Mouse (Mus musculus) heart, adult 2 months (tissue): ENCODE measurements around the gene Gm17654.
"Not testable (repeated sequence)": the region's sequence is repeated elsewhere in the genome, so short reads cannot be mapped to it uniquely, and the experiment has no call there.

Source experiments
- CTCF ChIP-seq: fragments of 200-600 bp; IDR thresholded peaks from 2 replicates; pipeline ENCODE4 v1.8.1; 2022; ENCODE audit warnings: antibody characterized with exemption, mild to moderate bottlenecking, moderate library complexity
- POLR2A ChIP-seq: fragments of 200-500 bp; IDR thresholded peaks from 2 replicates; pipeline ENCODE4 v1.6.1; 2011; ENCODE audit warnings: mild to moderate bottlenecking, low read depth, low read length, control low read depth; ENCODE audit not compliant: insufficient read depth

DNA sequence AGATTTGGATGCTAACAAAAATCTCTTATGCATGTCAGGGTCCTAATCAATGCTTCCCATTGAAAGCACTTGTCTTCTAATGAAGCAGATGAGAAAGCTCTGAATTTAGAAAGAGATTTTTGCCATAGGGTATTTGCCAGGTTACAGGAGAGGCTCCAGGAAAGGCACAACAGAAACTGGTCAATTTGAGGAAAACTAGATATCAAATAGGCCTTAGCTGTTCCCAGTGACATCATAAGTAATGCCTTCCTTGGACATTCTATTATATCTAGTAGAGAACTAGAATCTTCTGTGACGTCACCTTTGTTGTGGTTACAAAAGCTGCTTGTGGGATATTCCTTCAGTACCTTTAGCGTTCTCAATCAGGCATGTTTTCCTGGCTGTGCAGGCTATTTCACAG lies 35.7 kb downstream of the Gm17654 start, which contains the start of gene Gm5799:
- TF ChIP-seq POLR2A, CTCF: not testable (repeated sequence)
